Mouse (Mus musculus) heart, adult 8-10 months (tissue): ENCODE results near the gene Fermt3. TPM values are rescaled to one million over a fixed set of nuclear protein-coding genes. Genes with fewer than 3 reads are reported as not detected.

Source experiments
- DNase-seq: peaks from one replicate; pipeline ENCODE4 v3.0.0; 2022; ENCODE audit warnings: low spot score
- total RNA-seq, 4 experiments: library from RNA; stranded (reverse); gene quantifications; 2 replicates each; pipeline ENCODE4 v1.2.4; 2022

The Fermt3 gene
- total RNA-seq, 4 experiments from 2014 or later, result 3.3 to 9.6 (median 4.4) TPM

DNA sequence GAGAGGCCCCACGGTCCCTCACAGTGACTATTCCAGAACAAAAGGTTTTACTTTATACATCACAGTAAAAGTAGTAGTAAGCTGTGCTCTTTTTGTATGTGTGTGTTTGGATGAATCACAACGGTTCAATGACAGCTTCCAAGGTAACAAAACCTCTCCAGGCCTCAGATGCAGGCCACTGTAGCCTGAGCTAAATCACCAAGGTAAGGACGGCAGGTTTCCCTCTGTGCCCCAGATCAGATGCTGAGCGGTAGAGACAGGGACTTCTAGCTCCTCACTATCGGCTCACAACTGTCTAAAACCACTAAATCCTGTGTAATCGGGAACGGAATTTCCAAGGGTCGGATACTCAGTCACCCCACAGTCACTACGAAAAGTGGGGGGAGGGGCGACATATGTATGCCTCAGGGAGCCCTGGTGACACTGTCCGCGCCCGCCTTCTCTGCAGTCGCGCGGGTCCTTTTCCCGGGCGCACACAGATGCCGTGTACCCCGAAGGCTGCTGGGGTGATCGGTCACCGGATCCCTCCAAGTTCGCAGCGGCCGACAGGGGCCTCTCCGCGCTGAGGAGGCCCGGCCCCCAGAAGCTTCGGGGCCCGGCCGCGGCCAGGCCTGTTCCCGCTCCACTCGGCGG, 19.9 kb upstream of the Fermt3 start:
- peak; percentile 41 for DNase-seq

DNA sequence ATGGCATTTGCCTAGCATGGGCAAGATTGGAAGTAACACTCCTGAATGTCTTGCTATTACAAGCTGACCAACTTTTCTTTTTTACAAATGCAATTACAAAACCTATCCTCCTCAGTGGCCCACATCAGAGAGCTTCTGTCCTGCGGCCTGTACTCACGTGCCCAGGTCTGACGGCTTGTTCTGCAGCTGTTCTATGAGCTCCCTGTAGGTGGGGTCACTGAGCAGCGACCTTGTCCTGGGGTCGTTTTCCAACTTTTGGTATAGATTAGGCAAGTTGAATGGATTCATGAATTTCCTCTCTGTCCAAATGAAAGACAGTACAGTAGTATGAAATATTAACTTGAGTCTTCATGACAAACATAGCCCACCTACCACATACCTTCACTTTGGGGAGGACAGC, 14.7 kb upstream of the Fermt3 start:
- DNase-seq, result no peak

DNA sequence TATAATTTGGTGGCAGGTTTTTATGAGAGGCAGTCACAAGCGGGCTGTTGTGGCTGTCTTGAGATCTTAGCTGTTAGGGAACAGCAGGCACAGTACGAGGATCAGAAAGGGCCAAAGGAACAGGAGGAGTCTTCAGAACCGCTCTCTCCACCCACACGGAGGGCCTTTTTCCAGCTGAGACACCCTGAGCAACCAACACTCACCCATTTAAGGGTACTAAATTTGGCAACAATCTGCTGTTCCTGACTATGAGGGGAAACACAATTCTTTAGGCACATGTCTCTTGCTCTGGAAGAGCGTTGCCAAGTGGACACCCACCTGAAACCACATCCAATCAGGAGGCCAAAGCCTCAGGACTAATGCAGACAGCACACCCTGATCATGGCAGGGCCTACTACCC, 10.3 kb upstream of the Fermt3 start:
- no peak for DNase-seq

DNA sequence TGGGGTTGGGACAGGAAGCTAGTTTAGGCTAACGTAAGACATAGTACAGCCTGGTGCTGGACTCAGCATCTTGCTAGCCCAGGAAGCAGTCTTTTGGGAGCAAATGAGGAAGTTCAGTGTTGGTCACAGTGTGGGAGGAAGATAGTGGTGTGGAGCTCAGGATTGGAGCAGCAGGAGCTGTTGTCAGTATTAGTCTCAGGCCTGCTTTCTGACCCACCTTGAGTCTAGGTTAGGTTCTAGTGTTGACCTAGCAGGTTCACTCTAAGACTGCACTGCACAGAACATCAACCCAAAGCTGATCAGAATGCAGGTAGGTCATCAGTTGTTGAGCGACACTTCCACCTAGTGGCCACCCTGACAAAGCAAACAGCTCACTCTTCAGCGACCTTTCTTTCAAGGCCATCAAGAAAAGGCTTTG, 964 bp upstream of the Fermt3 start:
- peak; percentile 58 for DNase-seq

DNA sequence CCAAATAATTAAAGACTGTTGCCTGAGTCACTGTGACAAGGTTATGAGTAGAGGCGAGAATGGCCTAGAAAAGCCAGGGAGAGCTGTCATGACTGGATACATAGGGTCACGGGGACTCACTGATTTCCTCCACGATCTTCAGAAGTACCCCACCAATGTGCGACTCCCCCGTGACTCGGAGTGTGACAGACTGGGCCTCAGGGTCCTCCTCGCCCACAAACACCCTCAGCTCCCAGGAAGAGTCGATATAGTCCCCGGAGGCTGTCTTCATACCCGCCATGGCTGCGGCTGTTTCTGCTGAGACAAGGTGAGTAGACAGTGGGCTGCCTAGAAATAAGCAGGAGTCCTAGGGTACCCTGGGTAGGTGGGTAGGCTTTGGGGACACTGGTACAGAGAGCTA, 723 bp downstream of the Fermt3 start:
- no peak for DNase-seq

DNA sequence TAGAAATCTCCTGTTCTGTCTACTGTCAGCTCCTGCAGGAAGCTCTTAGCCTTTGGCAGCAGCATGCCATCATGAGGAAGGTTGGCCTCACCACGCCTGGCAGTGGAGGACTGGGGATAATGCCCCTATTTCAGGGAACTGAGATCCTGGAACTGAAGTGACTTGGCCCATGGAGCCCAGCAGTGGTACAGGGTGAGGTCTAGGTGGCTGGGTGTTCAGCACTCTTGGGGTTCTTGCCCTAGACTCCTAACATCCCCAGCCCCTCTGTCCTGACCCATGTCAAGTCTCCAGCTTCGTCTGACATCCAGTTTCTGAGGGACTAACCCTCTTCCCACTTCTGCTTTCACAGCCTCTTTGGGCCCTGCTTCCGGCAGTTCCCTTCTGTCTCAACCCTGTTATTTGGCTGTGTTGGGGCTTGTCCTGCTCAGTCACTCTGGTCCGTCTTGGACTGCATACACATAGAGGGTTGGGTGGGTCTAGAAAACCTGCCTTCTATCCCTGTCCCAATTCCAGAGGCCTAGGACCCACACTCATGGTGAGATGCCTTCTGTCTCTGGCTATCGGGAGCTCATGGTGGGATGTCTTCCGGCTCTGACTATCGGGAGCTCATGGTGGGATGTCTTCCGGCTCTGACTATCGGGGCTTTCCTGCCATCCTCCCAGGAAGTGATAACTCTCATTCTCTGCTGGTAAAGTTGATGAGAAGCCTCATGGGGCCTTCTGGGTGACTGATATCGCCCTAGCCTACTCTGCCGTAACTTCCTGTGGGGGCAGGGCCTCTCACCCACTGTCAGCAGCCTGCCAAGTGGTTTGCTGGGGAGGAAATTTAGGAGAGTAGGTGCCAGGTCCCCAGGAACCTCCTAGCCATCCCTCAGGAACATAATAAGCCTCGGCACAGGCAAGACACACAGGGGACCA, 1.5 kb downstream of the Fermt3 start:
- DNase-seq, result no peak

DNA sequence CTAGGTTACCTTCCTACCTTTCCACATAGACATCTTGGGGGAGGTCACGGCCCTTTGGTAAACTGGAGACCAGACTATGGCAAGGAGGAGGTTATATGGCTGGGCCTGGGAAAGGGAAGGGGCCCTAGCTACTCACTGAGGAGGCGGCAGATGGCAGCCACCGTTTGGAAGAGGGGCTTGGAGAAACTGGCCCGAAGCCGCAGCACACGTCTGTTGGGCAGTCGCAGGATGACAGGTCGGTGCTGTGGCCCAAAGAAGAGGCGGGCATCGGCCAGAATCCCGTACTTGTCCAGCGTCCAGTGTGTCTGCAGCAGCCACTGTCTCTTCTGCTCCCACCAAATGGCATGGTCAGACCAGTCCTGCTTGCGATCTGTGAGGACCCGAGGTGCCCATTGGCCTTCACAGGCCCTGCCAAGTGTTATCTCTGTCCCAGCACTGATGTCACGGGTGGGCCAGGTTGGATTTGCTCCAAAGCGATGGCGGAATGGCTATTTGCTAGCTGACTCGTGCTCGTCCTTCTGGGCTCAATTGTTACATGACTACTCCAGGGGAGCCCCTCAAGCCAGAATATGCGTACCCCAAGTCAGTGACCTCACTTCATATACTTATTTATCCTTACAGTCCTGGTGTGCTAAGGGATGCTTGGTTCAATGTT, 4.7 kb downstream of the Fermt3 start:
- no peak for DNase-seq

DNA sequence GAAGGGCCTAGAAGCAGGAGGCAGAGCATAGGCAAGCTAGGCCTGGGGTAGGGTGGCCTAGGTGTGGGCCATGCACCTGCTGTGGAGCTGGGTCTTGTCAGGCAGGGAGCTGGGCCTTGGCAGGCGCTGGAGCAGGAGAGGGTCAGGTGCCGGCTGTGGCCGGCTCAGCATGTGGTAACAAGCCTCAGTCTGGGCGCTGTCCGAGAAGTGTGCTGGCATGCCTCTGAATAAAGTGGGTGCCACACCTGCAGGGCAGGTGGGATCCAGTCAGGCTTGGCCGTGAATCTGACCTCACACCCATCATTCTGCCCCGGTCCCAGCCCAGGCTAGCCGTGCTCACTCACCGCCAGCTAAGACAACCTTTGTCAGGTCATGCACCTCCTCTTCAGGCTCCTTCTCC, 5.3 kb downstream of the Fermt3 start:
- DNase-seq, result no peak

DNA sequence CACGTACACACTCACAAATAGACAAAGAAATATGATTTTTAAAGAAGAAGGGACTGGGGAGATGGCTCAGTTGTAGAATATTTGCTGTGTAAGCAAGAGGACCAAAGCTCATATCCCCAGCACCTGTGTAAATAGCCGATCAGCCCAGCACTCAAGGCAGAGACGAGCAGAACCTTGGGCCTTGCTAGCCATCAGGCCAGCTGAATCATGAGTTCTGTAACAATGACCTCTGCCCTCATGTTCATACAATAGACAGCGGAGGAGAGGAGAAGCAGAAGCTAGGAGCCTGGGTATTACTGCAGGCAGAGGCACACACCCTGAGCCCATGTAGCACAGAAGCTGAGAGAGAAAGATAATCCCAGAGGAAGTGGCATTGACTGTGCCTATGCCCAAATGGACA, 6.8 kb downstream of the Fermt3 start:
- no peak for DNase-seq

DNA sequence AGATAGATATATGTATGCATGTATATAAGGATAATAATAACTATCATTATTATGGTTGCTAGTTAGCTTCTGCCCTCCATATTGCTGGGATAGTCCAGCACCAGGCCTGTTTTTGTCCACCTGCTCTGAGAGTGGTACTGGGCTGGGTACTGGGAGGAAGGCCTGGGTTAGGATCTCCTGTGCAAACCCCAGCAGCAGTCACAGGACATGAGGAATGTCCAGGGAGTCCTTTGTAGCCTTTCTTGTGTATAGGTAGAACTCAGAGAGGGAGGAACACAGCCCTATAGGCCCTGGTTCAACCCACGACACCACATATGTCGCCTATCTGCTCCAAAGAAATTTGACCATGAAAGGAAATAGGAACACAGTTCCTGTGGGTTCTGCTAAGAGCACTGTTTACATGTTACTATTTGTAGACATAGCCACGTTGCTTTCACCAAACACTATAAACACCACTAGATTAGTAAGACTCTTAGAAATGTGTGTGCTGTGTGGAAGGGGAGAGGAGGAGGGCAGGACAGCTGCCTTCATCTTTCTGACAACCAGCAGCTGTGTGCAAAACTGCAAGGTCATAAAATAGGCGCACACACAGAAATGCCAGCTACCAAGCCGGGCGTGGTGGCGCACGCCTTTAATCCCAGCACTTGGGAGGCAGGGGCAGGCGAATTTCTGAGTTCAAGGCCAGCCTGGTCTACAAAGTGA, 12.2 kb downstream of the Fermt3 start:
- no peak for DNase-seq

DNA sequence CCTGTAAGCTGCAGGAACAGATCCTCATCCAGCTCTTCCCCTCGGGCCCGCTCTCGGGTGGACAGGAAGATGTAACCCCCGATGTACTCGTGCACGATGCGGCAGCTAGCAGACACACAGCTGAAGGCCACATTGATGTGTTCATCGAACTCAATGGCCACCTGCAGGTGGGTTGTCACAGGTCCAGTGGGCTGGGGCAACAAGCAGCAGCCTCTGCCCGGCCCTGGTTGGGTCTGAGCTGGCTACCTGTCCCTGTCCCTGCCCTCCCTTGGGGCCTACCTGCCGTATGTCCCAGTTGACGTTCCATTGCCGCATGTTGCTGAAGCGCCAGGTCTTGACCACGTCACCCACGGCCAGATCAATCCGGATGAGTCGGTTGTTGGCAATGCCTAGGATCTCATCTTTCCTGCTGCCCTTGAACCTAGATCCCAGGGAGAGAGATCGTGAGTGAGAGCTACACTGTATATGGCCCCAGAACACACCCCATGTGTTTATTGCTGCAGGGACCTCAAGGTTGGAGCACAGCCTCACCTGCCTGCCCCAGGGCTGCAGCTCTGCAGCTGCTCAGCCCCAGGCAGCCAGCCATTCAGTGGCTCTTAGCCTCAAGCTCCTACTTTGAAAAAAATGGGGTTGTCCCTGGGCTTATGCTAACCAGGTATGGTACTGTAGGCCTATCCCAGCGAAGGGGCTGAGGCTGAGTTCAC, 19.8 kb downstream of the Fermt3 start:
- DNase-seq, result no peak

DNA sequence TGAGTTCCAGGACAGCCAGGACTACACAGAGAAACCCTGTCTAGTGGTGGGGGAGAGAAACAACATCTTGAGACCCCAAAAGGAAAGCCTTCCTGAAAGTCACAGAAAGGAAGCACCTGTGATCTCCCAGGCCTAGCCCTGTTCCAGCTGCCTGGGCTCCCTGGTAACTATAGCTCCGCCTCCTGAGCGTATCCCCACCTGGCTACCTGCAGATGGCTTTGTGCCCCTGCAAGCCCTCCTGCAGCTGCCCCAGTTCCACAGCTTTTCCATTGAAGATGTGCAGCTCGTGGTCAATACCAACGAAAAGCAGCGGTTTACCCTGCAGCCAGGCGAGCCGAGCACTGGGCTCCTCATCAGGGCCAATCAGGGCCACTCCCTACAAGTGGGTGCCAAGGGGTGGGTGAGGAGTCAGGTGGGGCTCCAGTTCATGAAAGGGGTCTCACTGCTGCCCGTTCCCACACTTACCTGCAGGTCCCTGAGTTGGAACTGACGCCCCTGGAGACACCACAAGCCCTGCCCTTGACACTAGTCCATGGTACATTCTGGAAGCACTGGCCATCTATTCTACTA, 21.5 kb downstream of the Fermt3 start:
- DNase-seq, result no peak

DNA sequence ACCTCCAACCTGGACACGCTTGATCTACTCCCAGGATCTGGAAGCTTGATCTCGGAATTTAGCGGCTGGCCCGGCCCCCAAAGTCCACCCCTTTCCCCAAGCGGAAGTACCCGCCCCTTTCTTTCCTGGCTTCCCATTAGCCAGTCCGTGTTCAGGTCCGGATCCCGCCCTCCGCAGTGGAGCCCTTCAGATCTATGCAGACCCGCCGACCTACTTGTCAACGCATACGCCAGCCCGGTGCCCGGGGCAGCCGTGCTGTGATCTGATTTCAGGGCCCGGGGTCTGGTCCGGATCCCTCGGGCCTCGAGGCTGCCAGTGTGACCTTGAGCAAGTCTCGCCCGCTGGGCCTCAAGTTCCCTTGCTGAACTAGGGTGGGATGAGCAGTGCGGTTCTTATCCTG, 23.3 kb downstream of the Fermt3 start, which contains the start of the genes Nudt22 and Trpt1:
Gene Nudt22 (minus strand): TSS at position 112 of the 400 bp plus-strand sequence.
Gene Trpt1 (plus strand): TSS at position 126 of the 400 bp plus-strand sequence.
- DNase-seq, result peak; percentile 93

DNA sequence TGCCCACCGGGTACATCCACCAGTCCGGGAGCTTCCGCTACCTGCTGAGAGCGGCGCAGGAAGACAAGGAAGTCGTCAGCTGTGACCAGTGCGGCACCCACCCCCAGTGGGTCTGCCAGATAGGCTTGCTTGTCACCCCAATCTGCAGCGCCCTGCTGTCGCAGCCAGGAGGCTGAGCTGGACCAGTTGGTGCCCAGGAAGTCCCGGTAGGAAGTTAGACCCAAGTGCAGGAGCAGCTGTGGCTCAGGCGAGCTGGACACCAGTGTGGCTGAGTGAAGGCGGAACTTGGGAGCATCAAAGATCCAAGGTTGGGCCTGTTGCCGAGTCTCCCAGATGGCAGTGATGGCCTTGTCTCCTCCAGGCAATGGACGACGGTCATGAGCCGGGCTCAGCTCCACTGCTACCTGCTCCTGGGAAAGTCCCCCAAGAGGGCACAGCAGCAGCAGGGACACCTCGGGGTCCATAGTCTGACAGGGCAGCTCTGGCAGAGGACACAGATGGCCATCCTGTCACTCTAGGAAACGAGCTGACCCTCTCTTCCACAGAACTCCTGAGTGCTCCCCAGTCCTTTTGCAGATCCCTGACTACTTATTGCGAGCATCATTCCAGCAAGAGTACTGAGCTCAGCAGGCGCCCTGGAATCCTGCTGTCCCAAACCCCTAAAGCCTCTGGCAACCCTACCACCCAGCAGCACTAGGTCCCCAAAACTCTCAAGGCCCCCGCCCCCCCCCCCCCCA, 23.8 kb downstream of the Fermt3 start:
- DNase-seq, result no peak

DNA sequence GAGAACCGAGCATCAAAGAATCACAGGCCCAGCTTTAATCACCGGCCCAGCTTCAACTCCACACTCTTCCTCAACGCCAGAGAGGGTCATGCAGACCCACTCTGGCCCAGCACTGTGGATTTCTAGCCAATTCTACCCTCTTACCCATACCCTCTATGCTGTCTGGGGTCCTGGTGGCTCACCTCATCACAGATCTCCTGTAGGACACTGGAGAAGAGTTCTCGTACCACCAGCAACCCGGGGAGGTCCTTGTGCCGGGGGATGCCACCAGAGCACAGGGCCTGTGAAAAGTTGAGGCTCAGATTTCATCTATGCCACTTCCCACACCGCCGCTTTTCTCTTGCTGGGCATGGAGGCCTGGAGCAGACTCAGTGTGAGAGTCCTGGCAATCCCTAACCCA, 24.8 kb downstream of the Fermt3 start:
- DNase-seq, result no peak

DNA sequence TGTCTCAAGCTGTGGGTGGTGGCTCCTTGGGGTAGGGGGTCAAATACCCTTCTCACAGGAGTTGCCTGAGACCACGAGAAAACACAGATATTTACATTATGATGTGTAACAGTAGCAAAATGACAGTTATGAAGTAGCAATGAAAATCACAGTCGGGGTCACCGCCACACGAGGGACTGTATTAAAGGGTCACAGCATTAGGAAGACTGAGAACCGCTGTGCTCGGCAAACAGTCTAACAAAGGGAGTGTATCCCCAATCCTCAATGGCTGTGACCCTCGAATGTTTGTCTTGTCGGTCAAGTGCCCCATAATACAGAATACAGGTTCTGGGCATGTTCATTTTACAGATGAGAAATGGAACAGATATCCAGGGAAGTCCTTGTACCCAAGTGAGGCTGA, 25.3 kb downstream of the Fermt3 start:
- DNase-seq, result no peak

DNA sequence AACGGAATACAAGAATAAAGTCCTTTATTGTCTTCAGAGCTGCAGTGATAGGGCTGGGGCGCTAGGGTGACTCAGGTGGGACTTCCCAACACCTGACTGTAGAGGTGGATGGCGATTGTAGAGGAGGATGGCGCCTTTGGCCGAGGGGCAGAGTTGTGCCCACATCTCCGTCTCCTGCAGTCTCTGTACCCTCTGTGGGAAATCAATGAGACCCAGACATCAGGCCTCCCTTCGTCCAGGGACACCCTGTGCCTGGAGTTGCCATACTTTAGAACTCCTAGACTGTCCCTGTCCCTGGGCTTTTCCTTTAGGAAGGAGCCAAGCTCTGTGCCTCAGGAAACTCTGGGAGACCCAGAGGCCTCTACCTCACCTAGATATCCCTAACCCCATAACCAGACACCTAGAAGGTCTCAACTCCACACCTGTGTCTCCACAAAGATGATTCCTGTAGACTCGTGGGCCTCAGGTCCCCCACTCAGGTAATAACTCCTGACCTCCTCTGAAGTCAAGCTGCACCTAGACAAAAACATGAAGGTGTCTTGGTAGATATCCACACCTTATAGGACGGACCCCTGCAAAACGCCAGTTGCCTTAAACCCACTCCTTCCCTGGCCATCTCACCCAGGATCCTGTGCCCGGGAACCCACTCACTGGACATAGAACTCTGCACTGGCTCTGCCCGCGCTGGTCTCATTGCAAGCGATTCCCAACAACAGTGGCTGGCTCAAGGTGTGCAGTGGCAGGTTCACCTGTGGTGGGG, 26.1 kb downstream of the Fermt3 start:
- no peak for DNase-seq

DNA sequence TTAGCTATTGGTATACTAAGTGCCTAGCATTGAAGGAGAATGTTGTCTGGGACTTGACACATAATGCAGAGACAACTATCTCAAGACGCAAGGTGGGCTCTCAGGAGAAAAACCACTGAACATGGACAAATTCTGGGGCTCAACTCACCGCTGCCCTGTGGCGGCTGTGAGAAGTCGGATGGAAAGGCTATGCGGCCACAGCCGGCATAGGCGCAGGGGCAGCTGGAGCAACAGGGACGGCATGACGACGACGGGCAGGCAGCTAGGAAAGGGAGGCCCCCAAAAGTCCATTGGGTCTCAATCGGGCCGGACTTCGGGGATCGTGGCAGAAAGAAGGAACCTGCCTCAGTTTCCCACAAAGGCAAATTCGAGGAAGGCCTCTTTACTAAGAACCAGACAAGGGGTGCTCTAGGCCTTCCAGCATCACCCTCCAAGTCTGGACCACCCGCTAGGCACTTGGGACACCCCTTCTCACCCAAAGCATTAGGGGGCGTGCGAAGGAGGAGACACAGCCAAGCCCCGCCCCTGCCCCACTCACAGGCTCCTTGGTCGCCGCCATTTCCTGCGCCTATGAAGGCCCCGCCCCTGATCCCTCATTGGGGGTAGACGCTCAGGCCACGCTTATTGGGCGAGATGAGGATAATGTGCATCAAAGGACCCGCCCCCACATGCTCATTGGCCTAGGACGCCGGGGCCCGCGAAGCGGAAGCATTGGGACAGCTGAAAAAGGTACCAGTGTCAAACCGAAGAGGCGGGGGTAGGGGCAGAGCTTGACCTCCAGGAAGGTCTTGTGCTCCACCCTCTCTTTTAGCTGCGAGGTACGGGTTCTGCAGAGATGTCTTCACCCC, 27.0 kb downstream of the Fermt3 start, which contains the start of gene Dnajc4:
Gene Dnajc4 (minus strand): TSS at position 562 of the 848 bp plus-strand sequence.
- peak; percentile 97 for DNase-seq
